Comparison of ENCODE assay signal across 13 mouse cellular contexts in the genomic region with DNA sequence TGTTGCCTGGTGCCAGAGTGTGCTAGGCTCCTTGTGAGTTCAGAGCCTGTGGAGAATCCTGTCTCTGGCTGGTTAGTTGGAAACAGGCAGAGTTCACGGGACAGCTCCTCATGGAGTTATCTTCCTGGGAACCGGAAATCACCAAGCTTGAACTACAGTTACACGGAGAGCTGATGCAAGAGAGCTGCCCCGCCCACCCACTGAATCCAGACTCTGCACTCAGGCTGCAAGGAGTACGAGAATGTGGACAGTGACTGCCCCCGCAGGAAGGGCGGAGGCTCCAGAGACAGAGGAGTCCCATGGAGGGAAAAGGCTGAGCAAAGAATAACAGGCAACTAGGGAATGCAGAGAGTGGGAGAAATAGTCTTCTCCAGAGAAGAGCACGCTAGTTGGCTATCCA. TPM values are rescaled to one million over a fixed set of nuclear protein-coding genes. Genes with fewer than 3 reads are reported as not detected.
DNase-seq lines count a peak whose midpoint lies in the region; ATAC-seq and TF ChIP-seq lines count a peak whose summit lies in the region.
"Had no signal": no experiment of that assay in that cellular context is flagged by ENCODE, and none has a peak within 500 bp of the region (broad histone marks: within the 10 kb centered on the region; RNA-seq: fewer than 3 reads in every experiment).

No protein-coding gene starts in this region.

- no peak for TF ChIP-seq RAD21 in MEL (IDR thresholded peaks at IDR 0.05; ENCODE audit: low read depth, low read length)

- TF ChIP-seq POLR2A in MEL (IDR thresholded peaks at IDR 0.05; ENCODE audit: control insufficient read depth in 1 of 2, insufficient read depth in 1 of 2, low read depth in 1 of 2, low read length in 2 of 2, poor library complexity in 1 of 2), result no peak

- DNase-seq in 3134 (ENCODE audit: extremely low read depth, insufficient read length, low spot score), result peak; percentile 54
- DNase-seq in MEL (ENCODE audit: low read depth, low spot score), result peak; percentile 65
- peak; percentile 71 for DNase-seq in heart, postnatal 0 days (ENCODE audit: low spot score)
- DNase-seq in layer of hippocampus, adult 9-11 months, result no peak
- DNase-seq in layer of hippocampus, adult 8-10 months (ENCODE audit: low spot score in 2 of 2), result no peak
- no peak for DNase-seq in forebrain, embryonic 11.5 days (ENCODE audit: low spot score)

- no peak overlapping the region for H3K4me2 ChIP-seq in heart, postnatal 0 days (ENCODE audit: low read depth, low read length)
- H3K4me2 ChIP-seq in liver, embryonic 16.5 days (ENCODE audit: low read depth, low read length), result no peak overlapping the region
- H3K4me2 ChIP-seq in forebrain, embryonic 11.5 days (ENCODE audit: low read depth, low read length, severe bottlenecking), result no peak overlapping the region

- H3K4me1 ChIP-seq in MEL (ENCODE audit: control insufficient read depth in 1 of 2, insufficient read depth in 2 of 2, low read length in 2 of 2), result peaks cover 2 to 12% of the 10 kb centered on the region in 2 experiments; a peak in 3 of 4 replicates
- no peaks in the 10 kb centered on the region for H3K4me1 ChIP-seq in heart, postnatal 0 days (ENCODE audit: control insufficient read depth, insufficient read depth)
- H3K4me1 ChIP-seq in liver, embryonic 16.5 days (ENCODE audit: control insufficient read depth, low read depth, low read length), result no peaks in the 10 kb centered on the region
- no peaks in the 10 kb centered on the region for H3K4me1 ChIP-seq in forebrain, embryonic 11.5 days (replicated peaks; ENCODE audit: control insufficient read depth, insufficient read depth, low read length)

- WGBS in heart, postnatal 0 days, result 32% methylated on average over 8 of the region's 8 CpGs
- 40% methylated on average over 8 of the region's 8 CpGs for WGBS in liver, embryonic 16.5 days (ENCODE audit: insufficient replicate concordance)
- WGBS in forebrain, embryonic 11.5 days, result 62% methylated on average over 8 of the region's 8 CpGs

- peak overlapping the region; percentile 19 for H3K9ac ChIP-seq in MEL (ENCODE audit: control insufficient read depth, low read depth, low read length, poor library complexity, severe bottlenecking)
- H3K9ac ChIP-seq in heart, postnatal 0 days (replicated peaks; ENCODE audit: low read depth, low read length), result no peak overlapping the region
- no peak overlapping the region for H3K9ac ChIP-seq in liver, embryonic 16.5 days (ENCODE audit: low read depth, low read length)
- no peak overlapping the region for H3K9ac ChIP-seq in forebrain, embryonic 11.5 days (ENCODE audit: low read length)

- H3K27ac ChIP-seq in MEL (ENCODE audit: control insufficient read depth, low read depth, low read length), result no peak overlapping the region
- H3K27ac ChIP-seq in heart, postnatal 0 days (ENCODE audit: low read depth), result no peak overlapping the region
- no peak overlapping the region for H3K27ac ChIP-seq in liver, embryonic 16.5 days (ENCODE audit: low read length)
- no peak overlapping the region for H3K27ac ChIP-seq in forebrain, embryonic 11.5 days (ENCODE audit: low read depth, low read length)
- H3K27ac ChIP-seq: midbrain, embryonic 10.5 days had no signal

- no peaks in the 10 kb centered on the region for H3K79me2 ChIP-seq in MEL (ENCODE audit: control insufficient read depth, insufficient read depth, low read length, poor library complexity)

- no peaks in the 10 kb centered on the region; a peak in 1 of 4 replicates for H3K27me3 ChIP-seq in MEL (ENCODE audit: control insufficient read depth in 1 of 2, insufficient read depth in 2 of 2, low read length in 2 of 2)
- 0 out of 2 replicates have a peak, but pooled peaks cover 2% of the 10 kb centered on the region for H3K27me3 ChIP-seq in heart, postnatal 0 days (ENCODE audit: control insufficient read depth, insufficient read depth, low read length)
- no peaks in the 10 kb centered on the region for H3K27me3 ChIP-seq in liver, embryonic 16.5 days (ENCODE audit: control insufficient read depth, insufficient read depth, low read depth, low read length)
- no peaks in the 10 kb centered on the region for H3K27me3 ChIP-seq in forebrain, embryonic 11.5 days (ENCODE audit: control insufficient read depth, insufficient read depth, low read length)

- 0 out of 2 replicates have a peak, but pooled peaks have one; percentile 49 for ATAC-seq in heart, postnatal 0 days (ENCODE audit: insufficient read depth, low read depth)
- ATAC-seq in liver, embryonic 16.5 days (ENCODE audit: low read depth), result peak; percentile 45; the same call in 1 of the 2 replicates
- ATAC-seq in forebrain, embryonic 11.5 days (replicated peaks; ENCODE audit: low FRiP score), result no peak
- ATAC-seq in cerebellum, adult (ENCODE audit: insufficient number of reproducible peaks, low FRiP score, low TSS enrichment), result no peak
- ATAC-seq: activated CD4-positive, CD25-positive, alpha-beta regulatory T cell, adult 4 months had no signal

- H3K4me3 ChIP-seq in MEL (ENCODE audit: control insufficient read depth in 1 of 2, insufficient read depth in 1 of 2, low read depth in 2 of 2, low read length in 2 of 2), result peak overlapping the region; percentile 19 to 57; a peak in 3 of 4 replicates
- H3K4me3 ChIP-seq in heart, postnatal 0 days (ENCODE audit: low read depth, low read length), result no peak overlapping the region
- H3K4me3 ChIP-seq in liver, embryonic 16.5 days (ENCODE audit: low read depth, low read length), result no peak overlapping the region
- no peak overlapping the region for H3K4me3 ChIP-seq in forebrain, embryonic 11.5 days (ENCODE audit: low read depth, low read length)
- H3K4me3 ChIP-seq: midbrain, embryonic 10.5 days had no signal

- H3K36me3 ChIP-seq in MEL (ENCODE audit: control insufficient read depth in 1 of 2, insufficient read depth in 2 of 2, low read length in 2 of 2), result peaks cover 0 to 7% of the 10 kb centered on the region in 2 experiments; a peak in 1 of 4 replicates
- no peaks in the 10 kb centered on the region for H3K36me3 ChIP-seq in heart, postnatal 0 days (replicated peaks; ENCODE audit: control insufficient read depth, insufficient read depth, low read length)
- no peaks in the 10 kb centered on the region for H3K36me3 ChIP-seq in liver, embryonic 16.5 days (ENCODE audit: control insufficient read depth, insufficient read depth)
- no peaks in the 10 kb centered on the region for H3K36me3 ChIP-seq in forebrain, embryonic 11.5 days (ENCODE audit: control insufficient read depth, insufficient read depth, low read length)
- H3K36me3 ChIP-seq: midbrain, embryonic 10.5 days had no signal

- H3K9me3 ChIP-seq in MEL (replicated peaks; ENCODE audit: insufficient read depth, low read length), result no peaks in the 10 kb centered on the region
- H3K9me3 ChIP-seq in heart, postnatal 0 days (replicated peaks; ENCODE audit: control insufficient read depth, low read length), result no peaks in the 10 kb centered on the region; the same call in 1 of the 2 replicates
- H3K9me3 ChIP-seq in liver, embryonic 16.5 days (replicated peaks; ENCODE audit: control insufficient read depth, low read length), result no peaks in the 10 kb centered on the region
- H3K9me3 ChIP-seq in forebrain, embryonic 11.5 days (ENCODE audit: control insufficient read depth, low read length), result no peaks in the 10 kb centered on the region; the same call in 1 of the 2 replicates
- H3K9me3 ChIP-seq: midbrain, embryonic 10.5 days had no signal

- TF ChIP-seq EP300 in MEL (IDR thresholded peaks at IDR 0.05; ENCODE audit: low read depth in 1 of 2, low read length in 2 of 2), result no peak
- no peak for TF ChIP-seq EP300 in heart, postnatal 0 days (IDR thresholded peaks at IDR 0.05; ENCODE audit: low read depth)

- TF ChIP-seq CTCF in MEL (IDR thresholded peaks at IDR 0.05 in 2 of 3, conservative IDR thresholded peaks at IDR 0.05 in 1 of 3; ENCODE audit: control insufficient read depth in 1 of 3, insufficient read depth in 1 of 3, low read depth in 2 of 3, low read length in 3 of 3, poor library complexity in 1 of 3, severe bottlenecking in 1 of 3), result no peak
- TF ChIP-seq CTCF in heart, postnatal 0 days (IDR thresholded peaks at IDR 0.05; ENCODE audit: low read depth), result no peak

TF ChIP-seq in MEL, 35 proteins besides CTCF, POLR2A, EP300 and RAD21 (continues in another document):
- 0 out of 2 replicates have a peak, but pooled peaks have one; percentile 41 for TF ChIP-seq HCFC1 (IDR thresholded peaks at IDR 0.05; ENCODE audit: low read depth, low read length)
- no peak for TF ChIP-seq CHD2 (IDR thresholded peaks at IDR 0.05; ENCODE audit: low read length)

RNA-seq across cellular contexts. Expression of a gene that starts 14.7 kb away (rescaled TPM):
- total RNA-seq in MEL (2012; rRNA removed), result 0.08 and 0.36 TPM in 2 replicates
- under 1 TPM in 1 of 2 experiments, not detected in 1; 0.49 TPM for polyA plus RNA-seq in MEL (2012; ENCODE audit: insufficient read depth in 1 of 2, insufficient read length in 2 of 2, low read depth in 1 of 2, low replicate concordance in 2 of 2, missing spikeins in 1 of 2)
- not detected in 2 replicates for total RNA-seq in heart, postnatal 0 days (2014; rRNA removed; ENCODE audit: low replicate concordance)
- not detected in 2 replicates for polyA plus RNA-seq in heart, postnatal 0 days (2015; fragmentation: Nextera tagmentation; extraction: Ambion mirVana)
- polyA plus RNA-seq in liver, embryonic 16.5 days (2015; fragmentation: Nextera tagmentation; extraction: Ambion mirVana), result not detected in 2 replicates
- total RNA-seq in layer of hippocampus, adult 8-10 months (2022), result not detected
- polyA plus RNA-seq in forebrain, embryonic 11.5 days (2014; fragmentation: Nextera tagmentation; extraction: Ambion mirVana), result 0.64 and 0.79 TPM in 2 replicates
- total RNA-seq: hematopoietic stem cell, adult 5-6 weeks had no signal
- polyA plus RNA-seq: midbrain, embryonic 10.5 days; small intestine, adult 2 months had no signal

RNA-seq across cellular contexts. Expression of a gene that starts 28.5 kb away (rescaled TPM):
- total RNA-seq in MEL (2012; rRNA removed), result 0.12 and 0.13 TPM in 2 replicates
- polyA plus RNA-seq in MEL (2012; ENCODE audit: insufficient read depth in 1 of 2, insufficient read length in 2 of 2, low read depth in 1 of 2, low replicate concordance in 2 of 2, missing spikeins in 1 of 2), result under 1 TPM in 1 of 2 experiments, not detected in 1; 0.32 TPM
- total RNA-seq in heart, postnatal 0 days (2014; rRNA removed; ENCODE audit: low replicate concordance), result 34.4 and 44.0 TPM in 2 replicates
- polyA plus RNA-seq in heart, postnatal 0 days (2015; fragmentation: Nextera tagmentation; extraction: Ambion mirVana), result 20.8 and 24.3 TPM in 2 replicates
- 0.07 TPM in 1 of 2 replicates, not detected in the other for polyA plus RNA-seq in liver, embryonic 16.5 days (2015; fragmentation: Nextera tagmentation; extraction: Ambion mirVana)
- 1 to 10 TPM in 2 of 4 experiments, under 1 TPM in 2; 0.19 to 5.8 (median 3.0) TPM for total RNA-seq in layer of hippocampus, adult 8-10 months (2022)
- 0.11 TPM in 1 of 2 replicates, not detected in the other for polyA plus RNA-seq in forebrain, embryonic 11.5 days (2014; fragmentation: Nextera tagmentation; extraction: Ambion mirVana)
- total RNA-seq: hematopoietic stem cell, adult 5-6 weeks had no signal
- polyA plus RNA-seq: activated CD4-positive, CD25-positive, alpha-beta regulatory T cell, adult 4 months had no signal

RNA-seq across cellular contexts. Expression of a gene that starts 44.3 kb away (rescaled TPM):
- total RNA-seq in MEL (2012; rRNA removed), result not detected in 2 replicates
- not detected for polyA plus RNA-seq in MEL (2012; ENCODE audit: insufficient read depth in 1 of 2, insufficient read length in 2 of 2, low read depth in 1 of 2, low replicate concordance in 2 of 2, missing spikeins in 1 of 2)
- not detected in 2 replicates for total RNA-seq in heart, postnatal 0 days (2014; rRNA removed; ENCODE audit: low replicate concordance)
- polyA plus RNA-seq in heart, postnatal 0 days (2015; fragmentation: Nextera tagmentation; extraction: Ambion mirVana), result not detected in 2 replicates
- polyA plus RNA-seq in liver, embryonic 16.5 days (2015; fragmentation: Nextera tagmentation; extraction: Ambion mirVana), result not detected in 2 replicates
- under 1 TPM in 1 of 4 experiments, not detected in 3; 0.36 TPM for total RNA-seq in layer of hippocampus, adult 8-10 months (2022)
- 0.20 TPM in 1 of 2 replicates, not detected in the other for polyA plus RNA-seq in forebrain, embryonic 11.5 days (2014; fragmentation: Nextera tagmentation; extraction: Ambion mirVana)
- total RNA-seq: hematopoietic stem cell, adult 5-6 weeks had no signal
- polyA plus RNA-seq: embryonic facial prominence, embryonic 11.5 days; small intestine, adult 2 months had no signal

Comparison
In these comparisons a context has a peak if more than half of its experiments do, and no peak if none do; other contexts are left out.
1. DNase-seq: peak in 3134 (single experiment), MEL (single experiment) and heart, postnatal 0 days (single experiment); none in layer of hippocampus, adult 9-11 months (single experiment), layer of hippocampus, adult 8-10 months (0 of 2) and forebrain, embryonic 11.5 days (single experiment).
2. H3K4me3 ChIP-seq: peak in MEL (2 of 2); none in heart, postnatal 0 days (single experiment), liver, embryonic 16.5 days (single experiment) and forebrain, embryonic 11.5 days (single experiment).
3. ATAC-seq: peak in heart, postnatal 0 days (single experiment) and liver, embryonic 16.5 days (single experiment); none in forebrain, embryonic 11.5 days (single experiment) and cerebellum, adult (single experiment).
4. RNA of a gene that starts 28.5 kb away (polyA plus RNA-seq): 20.8 to 24.3 TPM in heart, postnatal 0 days; 0.32 TPM in MEL, 0.07 TPM in liver, embryonic 16.5 days and 0.11 TPM in forebrain, embryonic 11.5 days; every median in the first group is over 10 times any median in the second.